Mouse (Mus musculus) adrenal gland, adult 8-10 months (tissue): ENCODE measurements around the gene Gan. TPM values are rescaled to one million over a fixed set of nuclear protein-coding genes. Genes with fewer than 3 reads are reported as not detected.

Experiments
- DNase-seq: peaks from one replicate; pipeline ENCODE4 v3.0.0; 2022
- total RNA-seq, 4 experiments: library from RNA; stranded (reverse); gene quantifications; 2 replicates each; pipeline ENCODE4 v1.2.4; 2022

Gene Gan
- total RNA-seq, 4 experiments from 2014 or later: 12.2 to 17.4 (median 13.8) TPM

DNA sequence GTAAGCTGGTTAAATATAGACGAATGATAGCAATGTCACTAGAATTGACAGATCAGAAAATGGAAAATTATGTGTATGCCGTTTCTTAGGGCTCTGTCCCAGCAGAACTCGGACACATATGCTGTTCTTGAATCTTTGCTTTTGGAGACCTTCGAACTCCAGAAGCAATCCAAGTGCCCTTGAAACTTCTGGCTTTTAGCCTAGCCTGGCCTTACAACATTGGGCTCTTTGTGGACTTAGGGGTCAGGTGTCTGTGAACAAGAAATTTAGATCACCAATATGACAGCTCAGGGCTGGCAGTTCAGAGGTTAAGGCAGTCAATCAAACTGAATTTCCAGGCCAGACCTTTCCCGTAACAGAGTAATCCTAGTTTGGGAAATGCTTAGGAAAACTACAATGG lies 1.1 kb downstream of the Gan start:
- peak; percentile 74 for DNase-seq

- DNase-seq: no peak
These were observed 7.0 kb downstream of the Gan start for GRCm38 (mm10) chr8:117164912-117165311.

DNA sequence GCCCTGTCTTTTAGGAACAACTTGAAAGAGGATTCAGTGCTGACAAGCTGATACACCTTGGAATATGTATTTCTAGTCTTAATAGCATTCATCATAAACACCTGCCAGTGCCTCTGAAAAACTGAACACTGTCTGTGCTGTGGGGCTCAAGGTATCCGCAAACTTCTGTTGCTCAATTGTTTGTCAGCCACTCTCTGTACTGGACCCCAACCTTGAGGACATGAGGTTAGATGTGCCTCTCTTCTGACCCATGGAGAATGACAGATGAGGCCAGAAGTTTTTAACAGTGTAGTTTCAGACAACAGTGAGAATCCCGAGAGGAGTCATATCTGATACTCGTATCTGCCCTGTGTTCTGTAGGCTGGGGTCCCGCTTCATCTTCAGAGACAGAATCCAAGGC lies 7.6 kb downstream of the Gan start:
- no peak for DNase-seq

- peak; percentile 46 for DNase-seq
These were observed 8.6 kb downstream of the Gan start for GRCm38 (mm10) chr8:117166515-117166914.

DNA sequence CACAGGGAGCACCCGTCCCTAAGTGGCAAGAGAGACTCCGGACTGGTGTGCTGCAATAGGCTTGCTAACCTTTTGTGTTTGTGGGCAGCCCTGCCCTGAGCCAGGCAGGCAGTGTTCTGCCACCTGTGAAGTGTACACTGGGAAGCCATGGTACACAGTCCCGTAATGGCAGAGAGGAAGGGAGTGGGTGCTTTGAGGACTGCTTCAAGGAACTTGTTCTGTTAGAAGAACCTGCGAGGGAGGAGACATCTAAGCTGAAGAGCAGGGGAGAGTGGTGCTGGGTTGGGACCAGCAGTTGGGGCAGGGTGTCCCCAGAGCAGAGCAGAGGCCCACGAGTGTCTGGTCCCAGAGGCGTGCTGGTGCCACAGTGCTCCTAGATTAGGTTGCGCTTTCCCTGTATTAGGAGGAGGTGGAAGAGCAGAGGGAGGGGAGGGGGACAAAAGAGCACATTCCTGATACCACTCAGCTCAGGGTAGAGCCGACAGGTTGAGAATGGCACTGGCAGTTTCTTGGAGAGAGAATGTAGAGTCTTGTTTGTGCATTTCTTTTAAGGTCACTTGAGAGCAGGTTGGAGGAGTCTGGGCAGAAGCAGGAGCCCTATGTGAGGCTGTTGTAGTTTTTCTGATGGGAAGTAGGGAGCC lies 9.4 kb downstream of the Gan start:
- DNase-seq: no peak

- no peak for DNase-seq
These were observed 10.4 kb downstream of the Gan start for GRCm38 (mm10) chr8:117168378-117168777.

GRCm38 (mm10) chr8:117171826-117172225 lies 13.9 kb downstream of the Gan start:
- DNase-seq: no peak

DNA sequence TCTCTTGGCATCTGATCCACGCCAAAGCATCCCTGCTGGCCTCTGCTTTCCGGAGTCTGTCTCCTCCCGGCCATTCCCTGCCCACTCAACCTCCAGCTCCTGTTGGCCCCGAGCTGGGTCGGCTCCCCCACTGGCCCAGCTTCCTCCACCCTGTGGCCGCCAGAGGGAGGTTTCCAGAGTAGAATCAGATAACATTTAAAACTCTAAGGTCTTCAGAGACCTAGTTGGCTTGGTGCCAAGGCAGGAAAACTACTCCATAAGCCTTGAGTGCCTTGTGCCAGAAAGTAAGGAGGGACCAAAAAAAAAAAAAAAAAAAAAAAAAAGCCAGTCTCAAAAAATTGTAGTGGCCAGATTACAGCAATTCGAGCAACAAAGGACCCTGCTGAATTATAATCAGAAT lies 15.0 kb downstream of the Gan start:
- DNase-seq: peak; percentile 42

DNA sequence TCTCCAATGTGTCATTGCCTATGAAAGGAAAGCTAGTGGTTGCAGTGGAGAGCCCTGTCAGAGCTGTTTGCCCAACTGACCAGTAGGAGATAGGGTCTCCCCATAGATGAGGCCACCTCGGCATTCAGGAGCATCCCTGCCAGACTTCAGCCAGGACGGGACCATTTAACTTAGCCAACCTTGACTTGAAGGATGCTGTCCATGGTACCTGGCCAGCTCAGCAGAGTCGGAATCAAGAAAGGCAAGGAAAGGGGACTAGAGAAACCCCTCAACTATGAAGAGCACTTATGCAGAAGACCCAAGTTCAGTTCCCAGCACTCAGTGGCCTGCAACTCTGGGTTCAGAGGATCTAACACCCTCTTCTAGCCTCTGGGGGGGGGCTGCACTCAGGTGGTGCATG lies 15.8 kb downstream of the Gan start:
- no peak for DNase-seq

- no peak for DNase-seq
These were observed 16.6 kb downstream of the Gan start for GRCm38 (mm10) chr8:117174536-117174935.

DNA sequence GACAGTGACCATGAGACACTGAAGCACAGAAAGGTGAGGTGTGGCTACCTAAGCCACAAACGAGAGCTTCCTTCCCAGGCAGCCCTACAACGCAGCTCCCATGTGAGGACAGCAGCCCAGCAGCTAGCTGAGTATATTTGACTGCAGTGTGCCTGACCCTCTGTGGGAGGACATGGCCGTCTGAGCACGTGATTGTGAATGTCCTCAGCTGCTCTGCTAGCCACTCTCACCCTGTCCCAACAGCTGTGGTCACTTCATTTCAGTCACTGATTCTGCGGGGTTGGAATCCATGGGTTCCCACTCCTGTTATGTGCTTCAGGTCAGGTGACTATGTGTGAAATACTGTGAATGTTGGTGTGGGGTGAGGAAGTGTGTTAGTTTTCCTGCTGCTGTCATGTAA lies 18.4 kb downstream of the Gan start:
- DNase-seq: no peak

DNA sequence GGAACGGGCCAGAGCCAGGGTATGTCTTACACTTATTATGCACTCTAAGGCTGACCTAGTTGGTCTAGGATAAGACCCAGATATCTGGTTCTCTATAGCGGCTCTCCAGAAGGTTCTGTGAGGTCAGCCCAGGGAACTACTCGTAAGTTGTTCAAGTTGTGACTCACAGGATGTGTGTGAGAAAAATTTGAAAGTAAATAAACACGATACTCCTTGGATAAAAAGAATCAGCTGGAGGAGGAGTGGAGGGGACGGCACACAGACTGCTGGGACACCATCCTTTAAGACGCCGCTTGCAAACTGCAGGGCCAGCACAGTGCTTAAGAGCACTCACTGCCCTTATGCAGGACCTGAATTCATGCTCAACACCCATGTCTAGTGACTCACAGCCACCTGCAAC lies 19.3 kb downstream of the Gan start:
- no peak for DNase-seq

DNA sequence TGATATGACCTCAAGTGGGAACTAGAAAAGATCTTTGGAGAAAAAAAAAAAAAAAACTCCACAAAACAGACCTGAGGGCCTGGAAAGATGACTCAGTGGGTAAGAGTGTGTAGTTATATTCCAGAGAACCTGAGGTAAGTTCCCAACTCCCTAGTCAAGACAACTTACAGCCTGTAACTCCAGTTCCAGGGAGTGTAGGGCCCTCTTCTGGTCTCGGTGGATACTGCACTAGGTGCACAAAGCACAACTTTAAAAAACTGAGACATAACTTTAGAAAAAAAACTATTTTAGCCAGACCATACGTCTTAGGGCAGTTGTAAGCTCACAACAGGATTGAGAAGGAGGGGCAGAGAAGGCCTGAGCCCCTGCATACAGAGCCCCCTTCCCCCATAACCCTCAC lies 20.1 kb downstream of the Gan start:
- no peak for DNase-seq

DNA sequence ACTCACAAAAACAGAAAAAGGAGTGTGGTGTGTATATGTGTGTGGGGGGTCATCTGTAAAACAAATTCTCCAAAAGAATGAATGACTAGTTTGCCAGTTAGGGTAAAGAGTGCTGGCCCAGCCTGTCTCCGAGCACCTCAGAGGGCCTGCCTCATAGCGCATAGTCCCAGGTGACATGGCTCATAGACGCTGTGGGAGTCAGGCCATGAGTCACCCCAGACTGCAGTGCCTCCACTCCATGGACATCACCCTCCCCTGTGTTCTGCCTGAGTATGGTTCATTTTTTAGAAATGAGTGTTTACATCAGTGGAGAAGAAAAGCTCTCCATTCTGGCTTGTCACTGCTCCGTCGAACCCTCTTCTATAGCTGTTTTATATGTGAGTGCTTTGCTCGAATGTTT lies 20.7 kb downstream of the Gan start:
- no peak for DNase-seq

DNA sequence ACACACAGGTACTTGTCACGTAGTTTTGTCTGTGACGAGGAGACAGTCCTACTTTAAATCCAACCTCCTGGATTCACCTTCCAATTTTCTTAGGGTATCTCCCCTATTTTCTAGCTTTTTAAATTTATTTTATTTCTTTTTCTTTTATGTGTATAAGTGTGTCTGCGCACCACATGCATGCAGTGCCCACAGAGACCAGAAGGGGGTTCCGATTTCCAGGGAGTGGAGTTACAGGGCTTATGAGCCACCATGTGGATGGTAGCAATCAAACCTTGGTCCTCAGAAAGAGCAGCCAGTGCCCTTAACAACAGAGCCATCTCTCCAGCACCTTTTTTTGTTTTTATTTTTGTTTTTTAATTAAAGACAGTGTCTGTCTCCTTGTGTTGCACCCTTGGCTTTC lies 24.8 kb downstream of the Gan start:
- no peak for DNase-seq

- DNase-seq: no peak
These were observed 25.9 kb downstream of the Gan start for GRCm38 (mm10) chr8:117183664-117184377.

GRCm38 (mm10) chr8:117194355-117194754 lies 36.4 kb downstream of the Gan start:
- DNase-seq: no peak

DNA sequence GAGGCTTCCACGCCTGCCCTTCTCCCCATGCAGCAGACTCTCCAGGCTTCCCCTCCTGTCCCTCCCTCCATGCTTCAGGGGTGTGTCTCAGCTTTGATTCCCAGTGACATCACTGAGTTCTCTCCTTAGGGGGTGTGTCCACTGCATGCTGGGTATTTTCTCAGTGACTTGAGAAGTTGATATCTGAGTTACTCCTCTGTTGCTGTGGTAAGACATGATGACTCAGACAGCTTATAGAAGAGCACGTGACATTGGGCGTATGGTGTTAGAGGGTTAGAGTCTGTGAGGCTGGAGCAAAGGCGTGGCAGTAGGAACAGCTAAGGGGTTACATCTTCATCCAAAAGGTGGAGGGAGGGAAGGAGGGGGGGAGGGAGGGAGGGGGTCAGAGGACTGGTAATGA lies 38.7 kb downstream of the Gan start:
- DNase-seq: no peak

DNA sequence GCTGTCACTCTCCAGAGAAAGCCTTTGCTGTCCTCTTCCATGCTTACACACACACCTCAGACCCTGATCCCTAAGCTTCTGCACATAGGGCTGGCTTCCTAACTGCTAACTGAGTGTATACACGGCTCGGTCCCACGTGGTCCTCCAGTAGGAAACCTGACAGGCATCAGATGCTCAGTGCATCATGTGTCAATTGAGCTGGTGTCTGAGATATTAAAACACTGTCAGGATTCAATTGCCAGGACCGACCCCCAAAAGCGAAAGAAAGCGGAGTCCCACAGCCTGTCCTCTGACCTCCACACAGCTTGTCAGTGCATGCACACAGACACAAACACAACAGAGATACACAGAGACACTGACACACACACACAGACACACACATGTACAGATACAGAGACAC lies 39.6 kb downstream of the Gan start:
- no peak for DNase-seq

DNA sequence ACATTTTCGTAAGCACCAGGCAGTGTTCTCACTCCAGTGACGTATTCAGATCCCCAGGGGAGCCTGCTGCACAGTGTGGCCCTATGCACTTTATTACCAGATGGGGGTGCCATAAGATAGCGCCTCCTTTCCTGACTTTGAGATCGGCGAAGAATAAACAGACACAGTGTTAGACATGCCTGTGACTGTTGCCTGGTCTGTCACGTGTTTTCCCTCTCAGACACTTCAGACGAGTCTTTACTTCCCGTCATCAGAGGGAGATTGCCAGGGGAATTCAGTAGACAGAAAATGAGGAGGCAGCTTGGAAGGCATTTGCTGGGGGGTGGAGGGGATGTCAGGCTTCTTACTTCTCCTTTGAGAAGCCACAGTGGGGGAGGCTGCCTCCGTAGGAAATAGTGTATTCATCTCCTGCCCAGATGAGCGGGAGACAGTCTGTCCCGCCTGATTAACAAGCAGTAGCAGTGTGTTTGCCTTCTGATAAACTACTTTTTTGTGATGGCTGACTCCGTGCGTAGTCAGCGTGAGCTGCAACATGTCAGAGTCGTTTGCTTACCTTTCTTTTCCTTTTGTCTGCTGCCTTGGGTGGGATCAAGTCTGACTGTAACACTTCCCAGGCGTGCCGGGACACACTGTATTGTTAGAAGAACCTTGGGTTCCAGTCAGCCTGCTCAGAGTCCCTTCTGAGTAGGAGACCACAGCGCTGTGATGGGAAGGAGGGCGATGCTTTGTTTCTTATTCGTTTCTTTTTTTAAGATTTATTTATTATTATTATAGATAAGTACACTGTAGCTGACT lies 40.4 kb downstream of the Gan start:
- DNase-seq: peak; percentile 42

DNA sequence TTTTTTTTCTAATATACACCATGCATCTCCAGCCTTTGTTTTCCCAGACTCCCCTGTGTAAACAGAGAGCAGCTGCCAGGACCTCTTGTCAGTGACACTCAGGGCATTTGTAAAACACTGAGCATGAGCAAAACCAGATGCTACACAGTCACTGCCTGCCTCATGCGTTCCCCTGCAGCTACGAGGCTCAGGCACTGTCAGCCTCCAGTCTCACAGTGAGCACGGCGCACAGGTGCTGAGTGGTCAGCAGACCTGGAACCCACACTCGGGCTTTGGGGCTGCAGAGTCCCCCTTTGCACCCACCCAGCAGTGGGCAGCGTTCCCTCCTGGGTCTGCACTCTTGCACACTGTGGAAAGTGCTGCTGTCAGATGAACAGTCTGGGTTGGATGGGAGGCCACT lies 41.7 kb downstream of the Gan start:
- DNase-seq: no peak

GRCm38 (mm10) chr8:117200346-117200745 lies 42.4 kb downstream of the Gan start:
- DNase-seq: no peak

DNA sequence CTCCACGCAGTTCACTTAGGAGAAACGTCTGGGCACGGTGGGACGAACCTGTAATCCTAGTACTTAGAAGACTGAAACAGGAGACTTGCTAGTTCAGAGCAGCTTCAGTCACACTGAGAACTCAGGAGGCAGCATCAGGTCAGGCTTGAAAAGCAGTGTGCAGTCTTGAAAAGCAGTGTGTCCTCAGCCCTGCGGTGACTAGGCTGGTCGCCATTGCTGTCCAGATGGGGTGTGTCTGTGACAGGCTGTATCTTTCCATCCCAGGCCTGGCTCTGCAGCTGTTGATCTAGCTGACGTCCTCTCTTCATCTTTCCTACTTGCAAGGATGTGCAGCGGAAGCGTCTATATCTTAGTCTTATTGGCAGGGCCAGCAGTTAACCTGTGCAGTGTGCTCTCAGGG lies 42.9 kb downstream of the Gan start:
- DNase-seq: no peak
